Mouse (Mus musculus): Measurements from ENCODE around the gene Dnajc15.

DNA sequence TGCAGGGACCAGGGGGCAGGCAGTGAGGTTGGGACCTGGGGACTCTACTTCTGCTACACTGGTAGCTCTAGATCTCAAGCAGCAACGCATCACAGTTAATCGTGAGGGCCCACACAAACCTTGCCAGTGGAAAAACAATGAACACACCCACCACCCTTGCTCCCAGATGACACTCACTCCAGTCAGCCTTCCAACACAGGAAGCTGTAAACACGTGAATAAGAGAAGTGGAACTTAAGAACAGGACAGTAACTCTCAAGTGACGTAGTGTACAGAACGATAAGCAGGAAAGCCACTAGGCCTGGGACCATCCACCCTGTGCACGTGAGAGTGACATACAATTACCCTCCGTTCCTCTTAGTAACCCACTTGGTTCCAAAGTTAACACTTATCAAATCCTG lies 25.1 kb downstream of the Dnajc15 start:
- TF ChIP-seq CTCF (IDR thresholded peaks at IDR 0.05) = no peak
- no peak for TF ChIP-seq EP300 (IDR thresholded peaks at IDR 0.05)
